Mouse (Mus musculus) urinary bladder, postnatal 14 days (tissue): ENCODE measurements around the gene Atp5mpl.

Source experiments
- DNase-seq: peaks from one replicate; pipeline ENCODE4 v3.0.0; 2021; ENCODE audit warnings: low spot score

Atp5mpl gene

DNA sequence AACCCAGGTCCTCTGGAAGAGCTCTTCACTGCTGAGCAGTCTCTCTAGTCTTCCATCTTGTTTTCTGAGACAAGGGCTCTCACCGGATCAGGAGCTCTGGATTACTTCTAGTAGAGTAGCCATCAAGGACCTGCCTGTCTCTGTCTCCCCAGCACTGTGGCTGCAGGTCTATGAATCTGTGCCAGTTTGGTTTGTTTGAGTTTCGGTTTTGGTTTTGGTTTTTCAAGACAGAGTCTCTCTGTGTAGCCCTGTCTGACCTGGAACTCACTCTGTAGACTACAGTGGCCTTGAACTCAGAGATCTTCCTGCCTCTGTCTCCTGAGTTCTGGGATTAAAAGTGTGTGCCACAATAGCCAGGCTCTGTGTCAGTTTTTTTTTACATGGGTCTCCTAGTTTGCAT is 55.0 kb downstream of the Atp5mpl start:
- DNase-seq, result no peak
